Mouse (Mus musculus): ENCODE results near the gene Szrd1. TPM values are rescaled to one million over a fixed set of nuclear protein-coding genes. Genes with fewer than 3 reads are reported as not detected.
A peak's percentile ranks its signal among the peaks of the same experiment; 100 is the strongest.

Gene Szrd1
- polyA plus RNA-seq, 1 experiment from 2014 or later: 34.5 TPM

- no peak overlapping the region for H3K4me2 ChIP-seq
- peaks cover 21% of the 10 kb centered on the region for H3K36me3 ChIP-seq (ENCODE audit: control insufficient read depth, insufficient read depth, low read length)
- no peak overlapping the region for H3K9ac ChIP-seq (ENCODE audit: low read length)
- H3K27me3 ChIP-seq (ENCODE audit: control insufficient read depth, insufficient read depth, low read length): no peaks in the 10 kb centered on the region
- H3K9me3 ChIP-seq (ENCODE audit: control insufficient read depth, low read length): no peaks in the 10 kb centered on the region
- H3K4me1 ChIP-seq (ENCODE audit: control insufficient read depth, insufficient read depth, low read length): peaks cover 9% of the 10 kb centered on the region
- no peak for ATAC-seq (ENCODE audit: low FRiP score)
- WGBS: 95% methylated on average over 11 of the region's 11 CpGs
- DNase-seq (ENCODE audit: low spot score, missing footprints): no peak
- no peak overlapping the region for H3K27ac ChIP-seq (ENCODE audit: low read depth, low read length)
- H3K4me3 ChIP-seq (ENCODE audit: low read depth, low read length): no peak overlapping the region
These were observed 67.1 kb downstream of the Szrd1 start for GRCm38 (mm10) chr4:141072502-141072901.

GRCm38 (mm10) chr4:141069731-141070130, 69.8 kb downstream of the Szrd1 start:
- peaks cover 29% of the 10 kb centered on the region for H3K36me3 ChIP-seq (ENCODE audit: control insufficient read depth, insufficient read depth, low read length)

DNA sequence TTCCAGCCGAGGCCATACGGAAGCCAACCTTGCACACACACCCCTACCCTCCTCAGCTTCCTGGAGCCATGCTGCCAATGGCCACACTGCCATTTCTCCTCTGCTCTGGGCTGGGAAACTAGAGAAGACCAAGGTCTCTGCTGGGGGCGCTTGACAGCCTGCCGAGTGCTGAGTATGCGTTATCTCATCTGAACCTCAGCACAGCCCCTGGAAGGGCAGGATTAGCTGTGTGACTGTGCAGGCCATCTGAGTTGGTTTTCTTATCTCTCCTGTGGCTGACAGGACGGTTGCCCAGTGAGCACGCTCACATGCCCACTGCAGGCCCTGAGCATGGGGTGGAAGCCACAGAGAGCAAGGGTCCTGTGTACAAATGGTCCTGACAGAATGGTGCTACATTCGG, 70.9 kb downstream of the Szrd1 start:
- Histone ChIP-seq H3K9me3 (ENCODE audit: control insufficient read depth, low read length) (no peaks in the 10 kb centered on the region), H3K4me3 (ENCODE audit: low read depth, low read length) (no peak overlapping the region), H3K4me2 (no peak overlapping the region), H3K36me3 (ENCODE audit: control insufficient read depth, insufficient read depth, low read length) (peaks cover 29% of the 10 kb centered on the region), H3K27me3 (ENCODE audit: control insufficient read depth, insufficient read depth, low read length) (no peaks in the 10 kb centered on the region), H3K27ac (ENCODE audit: low read depth, low read length) (no peak overlapping the region), H3K9ac (ENCODE audit: low read length) (no peak overlapping the region), H3K4me1 (ENCODE audit: control insufficient read depth, insufficient read depth, low read length) (no peaks in the 10 kb centered on the region)
- WGBS: 90% methylated on average over 8 of the region's 8 CpGs
- ATAC-seq (ENCODE audit: low FRiP score) (no peak), DNase-seq (ENCODE audit: low spot score, missing footprints) (no peak)

More at GRCm38 (mm10) chr4:141069731-141070130, 69.8 kb downstream of the Szrd1 start:
- 66% methylated on average over 4 of the region's 4 CpGs for WGBS
- ATAC-seq (ENCODE audit: low FRiP score) (peak; percentile 49; the same call in 1 of the 2 replicates), DNase-seq (ENCODE audit: low spot score, missing footprints) (peak; percentile 94)
- no peaks in the 10 kb centered on the region for H3K4me1 ChIP-seq (ENCODE audit: control insufficient read depth, insufficient read depth, low read length)
- H3K27ac ChIP-seq (ENCODE audit: low read depth, low read length): no peak overlapping the region
- H3K9me3 ChIP-seq (ENCODE audit: control insufficient read depth, low read length): no peaks in the 10 kb centered on the region
- no peak overlapping the region for H3K9ac ChIP-seq (ENCODE audit: low read length)
- no peak overlapping the region for H3K4me3 ChIP-seq (ENCODE audit: low read depth, low read length)
- no peaks in the 10 kb centered on the region for H3K27me3 ChIP-seq (ENCODE audit: control insufficient read depth, insufficient read depth, low read length)
- no peak overlapping the region for H3K4me2 ChIP-seq

DNA sequence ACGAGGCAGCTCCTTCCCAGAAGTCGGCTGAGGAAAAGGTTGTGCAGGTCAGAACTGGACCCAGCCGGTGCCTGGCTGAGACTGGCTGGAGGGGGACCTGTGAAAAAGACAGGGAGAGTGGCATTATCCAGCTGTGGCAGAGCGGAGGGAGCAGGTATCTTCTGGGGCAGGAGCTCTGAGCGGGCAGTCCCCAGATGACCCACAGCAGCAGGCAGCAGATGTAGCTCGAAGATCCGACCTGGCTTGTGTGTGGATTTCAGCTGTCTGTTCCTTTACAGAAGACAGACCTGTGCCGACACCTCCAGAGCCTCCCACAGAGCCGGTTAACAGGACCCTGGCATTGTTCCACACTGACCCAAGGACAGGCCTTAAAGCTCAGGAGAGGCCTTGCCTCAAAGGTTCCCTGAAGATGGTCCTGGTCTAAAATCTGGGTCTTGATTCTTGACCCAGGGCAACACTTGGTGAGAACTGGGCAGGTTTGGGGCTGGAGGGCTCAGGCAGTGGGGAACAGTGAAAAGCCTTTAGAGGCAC, 72.0 kb downstream of the Szrd1 start:
- Histone ChIP-seq H3K27me3 (ENCODE audit: control insufficient read depth, insufficient read depth, low read length) (no peaks in the 10 kb centered on the region), H3K36me3 (ENCODE audit: control insufficient read depth, insufficient read depth, low read length) (peaks cover 27% of the 10 kb centered on the region), H3K4me3 (ENCODE audit: low read depth, low read length) (no peak overlapping the region), H3K27ac (ENCODE audit: low read depth, low read length) (no peak overlapping the region), H3K9me3 (ENCODE audit: control insufficient read depth, low read length) (no peaks in the 10 kb centered on the region), H3K9ac (ENCODE audit: low read length) (no peak overlapping the region), H3K4me2 (no peak overlapping the region), H3K4me1 (ENCODE audit: control insufficient read depth, insufficient read depth, low read length) (no peaks in the 10 kb centered on the region)
- DNase-seq (ENCODE audit: low spot score, missing footprints) (no peak), ATAC-seq (ENCODE audit: low FRiP score) (no peak)
- WGBS: 91% methylated on average over 9 of the region's 9 CpGs

DNA sequence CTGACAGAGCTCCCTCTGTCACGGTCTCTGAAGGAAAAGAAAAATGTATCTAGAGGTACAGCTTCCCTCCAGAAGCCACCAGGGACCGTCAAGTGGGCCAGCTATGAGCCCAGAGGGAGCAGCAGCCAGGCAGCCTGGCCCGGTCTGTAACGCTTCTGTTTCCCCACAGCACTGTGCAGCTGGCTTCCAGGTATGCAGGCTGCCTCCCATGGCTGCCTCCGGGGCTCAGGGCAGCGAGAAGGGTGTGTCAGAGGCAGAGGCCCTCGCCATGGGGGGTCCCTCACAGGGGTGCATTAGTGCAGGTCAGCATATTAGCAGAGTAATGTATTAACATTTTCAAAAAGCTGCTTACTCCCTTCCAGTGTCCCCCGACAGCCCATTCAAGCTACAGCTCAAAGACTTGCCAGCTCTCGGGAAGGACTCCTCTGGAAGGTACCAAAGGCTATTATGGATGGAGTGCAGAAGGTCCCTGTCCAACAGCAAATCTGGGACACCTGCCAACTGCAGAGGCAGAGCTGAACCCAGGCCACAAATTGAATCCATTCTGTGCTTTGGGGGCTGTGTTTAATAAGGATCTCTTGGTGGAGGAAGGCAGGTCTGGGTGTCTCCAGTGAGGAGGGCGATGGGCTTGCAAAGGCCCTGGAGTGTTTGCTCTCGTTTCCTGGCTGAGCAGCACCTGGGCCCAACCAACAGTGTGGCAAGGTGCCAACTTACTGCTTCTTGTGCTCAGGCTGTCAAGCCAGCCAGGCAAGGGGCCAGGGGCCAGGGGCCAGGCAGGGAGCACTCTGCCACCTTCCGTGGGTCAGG, 72.7 kb downstream of the Szrd1 start:
- WGBS: 89% methylated on average over 12 of the region's 12 CpGs
- no peaks in the 10 kb centered on the region for H3K9me3 ChIP-seq (ENCODE audit: control insufficient read depth, low read length)
- no peak overlapping the region for H3K27ac ChIP-seq (ENCODE audit: low read depth, low read length)
- H3K27me3 ChIP-seq (ENCODE audit: control insufficient read depth, insufficient read depth, low read length): no peaks in the 10 kb centered on the region
- no peaks in the 10 kb centered on the region for H3K4me1 ChIP-seq (ENCODE audit: control insufficient read depth, insufficient read depth, low read length)
- no peak overlapping the region for H3K9ac ChIP-seq (ENCODE audit: low read length)
- no peak overlapping the region for H3K4me2 ChIP-seq
- peaks cover 27% of the 10 kb centered on the region for H3K36me3 ChIP-seq (ENCODE audit: control insufficient read depth, insufficient read depth, low read length)
- DNase-seq (ENCODE audit: low spot score, missing footprints) (no peak), ATAC-seq (ENCODE audit: low FRiP score) (no peak)
- H3K4me3 ChIP-seq (ENCODE audit: low read depth, low read length): no peak overlapping the region

DNA sequence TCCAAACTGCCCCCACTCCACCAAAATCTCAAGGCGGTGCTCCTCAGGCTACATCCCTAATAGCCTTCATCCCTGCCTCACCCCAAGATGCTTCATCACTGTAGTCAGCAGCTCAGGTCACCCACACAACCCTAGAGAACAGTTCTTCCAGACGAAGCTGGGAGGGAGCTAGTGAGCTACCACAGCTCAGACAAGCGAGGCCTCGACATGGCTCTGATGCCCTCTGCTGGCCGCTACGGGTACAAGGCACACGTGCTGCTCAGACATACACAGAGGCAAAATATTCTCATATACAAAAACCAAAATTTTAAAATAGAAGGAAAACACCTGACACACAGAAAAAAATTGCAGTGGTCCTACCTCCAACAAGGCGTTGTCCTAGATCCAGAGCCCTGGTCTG, 74.5 kb downstream of the Szrd1 start:
- ATAC-seq (ENCODE audit: low FRiP score): no peak

DNA sequence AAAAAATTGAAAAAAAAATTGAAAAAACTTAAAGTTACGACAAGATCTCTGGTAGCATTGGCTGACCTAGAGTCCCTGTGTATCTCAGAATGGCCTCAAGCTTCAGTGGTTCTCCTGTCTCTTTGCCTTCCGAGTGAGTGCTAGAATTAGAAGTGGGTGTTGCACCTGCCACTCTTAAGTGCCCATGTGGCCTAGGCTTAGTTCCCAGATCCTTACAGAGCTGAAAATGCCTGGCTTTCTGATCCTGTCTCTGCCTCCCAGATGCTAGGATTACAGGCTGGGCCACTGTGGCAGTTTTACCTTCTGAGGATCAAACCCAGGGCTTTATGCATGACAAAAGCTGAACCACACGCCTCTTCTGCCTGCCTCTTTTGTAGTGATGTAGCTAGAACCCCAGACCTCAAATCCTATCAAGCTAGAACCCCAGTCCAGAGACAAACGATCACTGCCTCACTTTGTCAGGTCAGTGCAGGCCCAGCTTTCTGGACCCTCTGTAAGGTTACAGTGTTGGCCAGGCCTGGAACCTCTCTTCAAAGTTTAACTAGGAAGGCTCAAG, 75.4 kb downstream of the Szrd1 start:
- ATAC-seq (ENCODE audit: low FRiP score) (no peak), DNase-seq (ENCODE audit: low spot score, missing footprints) (no peak)
- Histone ChIP-seq H3K27ac (ENCODE audit: low read depth, low read length) (no peak overlapping the region), H3K36me3 (ENCODE audit: control insufficient read depth, insufficient read depth, low read length) (peaks cover 21% of the 10 kb centered on the region), H3K9me3 (ENCODE audit: control insufficient read depth, low read length) (no peaks in the 10 kb centered on the region), H3K4me2 (no peak overlapping the region), H3K4me1 (ENCODE audit: control insufficient read depth, insufficient read depth, low read length) (peaks cover 12% of the 10 kb centered on the region), H3K4me3 (ENCODE audit: low read depth, low read length) (no peak overlapping the region), H3K9ac (ENCODE audit: low read length) (no peak overlapping the region), H3K27me3 (ENCODE audit: control insufficient read depth, insufficient read depth, low read length) (no peaks in the 10 kb centered on the region)
- 70% methylated on average over 4 of the region's 4 CpGs for WGBS

More for the DNA sequence above, 74.5 kb downstream of the Szrd1 start:
- no peaks in the 10 kb centered on the region for H3K9me3 ChIP-seq (ENCODE audit: control insufficient read depth, low read length)
- no peak overlapping the region for H3K9ac ChIP-seq (ENCODE audit: low read length)
- peak; percentile 96 for DNase-seq (ENCODE audit: low spot score, missing footprints)
- H3K36me3 ChIP-seq (ENCODE audit: control insufficient read depth, insufficient read depth, low read length): peaks cover 23% of the 10 kb centered on the region
- H3K4me2 ChIP-seq: no peak overlapping the region
- no peaks in the 10 kb centered on the region for H3K27me3 ChIP-seq (ENCODE audit: control insufficient read depth, insufficient read depth, low read length)
- no peak overlapping the region for H3K4me3 ChIP-seq (ENCODE audit: low read depth, low read length)
- H3K4me1 ChIP-seq (ENCODE audit: control insufficient read depth, insufficient read depth, low read length): 0 out of 2 replicates have a peak, but pooled peaks cover 5% of the 10 kb centered on the region
- no peak overlapping the region for H3K27ac ChIP-seq (ENCODE audit: low read depth, low read length)
- WGBS: 4% methylated on average over 8 of the region's 8 CpGs

Data from midbrain, embryonic 11.5 days (tissue).